Mouse (Mus musculus) embryonic fibroblast, embryonic 13.5 days (primary cell): ENCODE measurements around the gene Rbfox3.

Source experiments
- CTCF ChIP-seq: IDR thresholded peaks from 2 replicates; pipeline ENCODE4 v1.5.1; 2011; ENCODE audit warnings: mild to moderate bottlenecking, control low read depth, low read length, moderate library complexity, borderline replicate concordance; ENCODE audit not compliant: insufficient read depth
- POLR2A ChIP-seq: IDR thresholded peaks from 2 replicates; pipeline ENCODE4 v1.6.1; 2011; ENCODE audit warnings: low read depth, mild to moderate bottlenecking, control low read depth, low read length, moderate library complexity

- TF ChIP-seq CTCF (no peak), POLR2A (no peak)
Measured at GRCm38 (mm10) chr11:118679736-118680410, 231.5 kb downstream of the Rbfox3 start.
